Mouse (Mus musculus): Measurements from ENCODE around the gene Papln.

Papln gene

GRCm38 (mm10) chr12:83768235-83768899, 4.9 kb downstream of the Papln start:
- no peak for DNase-seq

GRCm38 (mm10) chr12:83770418-83771256, 7.2 kb downstream of the Papln start:
- DNase-seq: peak; percentile 75

GRCm38 (mm10) chr12:83775621-83776020, 12.2 kb downstream of the Papln start:
- no peak for DNase-seq

GRCm38 (mm10) chr12:83776766-83777165, 13.3 kb downstream of the Papln start:
- no peak for DNase-seq

GRCm38 (mm10) chr12:83780181-83780580, 16.7 kb downstream of the Papln start:
- DNase-seq: no peak

GRCm38 (mm10) chr12:83781204-83781603, 17.8 kb downstream of the Papln start:
- DNase-seq: no peak

- DNase-seq: no peak
These were observed 18.3 kb downstream of the Papln start for GRCm38 (mm10) chr12:83781640-83782278.

- DNase-seq: no peak
These were observed 19.2 kb downstream of the Papln start for GRCm38 (mm10) chr12:83782669-83783068.

GRCm38 (mm10) chr12:83785305-83785704, 21.9 kb downstream of the Papln start:
- no peak for DNase-seq

- DNase-seq: no peak
These were observed 25.8 kb downstream of the Papln start for GRCm38 (mm10) chr12:83789051-83789780.

GRCm38 (mm10) chr12:83789781-83790140, 26.3 kb downstream of the Papln start:
- DNase-seq: no peak

GRCm38 (mm10) chr12:83790749-83791148, 27.3 kb downstream of the Papln start:
- no peak for DNase-seq

GRCm38 (mm10) chr12:83791737-83792136, 28.3 kb downstream of the Papln start:
- DNase-seq: no peak

GRCm38 (mm10) chr12:83792706-83793410, 29.4 kb downstream of the Papln start:
- no peak for DNase-seq

- DNase-seq: no peak
These were observed 31.6 kb downstream of the Papln start for GRCm38 (mm10) chr12:83795051-83795450.

GRCm38 (mm10) chr12:83795586-83795985, 32.2 kb downstream of the Papln start:
- DNase-seq: no peak

GRCm38 (mm10) chr12:83798313-83798712, 34.9 kb downstream of the Papln start:
- no peak for DNase-seq

GRCm38 (mm10) chr12:83800943-83801342, 37.5 kb downstream of the Papln start:
- DNase-seq: no peak

GRCm38 (mm10) chr12:83803641-83804040, 40.2 kb downstream of the Papln start:
- no peak for DNase-seq

GRCm38 (mm10) chr12:83811901-83812300, 48.5 kb downstream of the Papln start:
- no peak for DNase-seq

- DNase-seq: no peak
These were observed 53.2 kb downstream of the Papln start for GRCm38 (mm10) chr12:83816616-83817015.

- DNase-seq: no peak
These were observed 67.0 kb downstream of the Papln start for GRCm38 (mm10) chr12:83830424-83830823.
